Comparison of ENCODE assay signal across 8 mouse cellular contexts in the genomic region with DNA sequence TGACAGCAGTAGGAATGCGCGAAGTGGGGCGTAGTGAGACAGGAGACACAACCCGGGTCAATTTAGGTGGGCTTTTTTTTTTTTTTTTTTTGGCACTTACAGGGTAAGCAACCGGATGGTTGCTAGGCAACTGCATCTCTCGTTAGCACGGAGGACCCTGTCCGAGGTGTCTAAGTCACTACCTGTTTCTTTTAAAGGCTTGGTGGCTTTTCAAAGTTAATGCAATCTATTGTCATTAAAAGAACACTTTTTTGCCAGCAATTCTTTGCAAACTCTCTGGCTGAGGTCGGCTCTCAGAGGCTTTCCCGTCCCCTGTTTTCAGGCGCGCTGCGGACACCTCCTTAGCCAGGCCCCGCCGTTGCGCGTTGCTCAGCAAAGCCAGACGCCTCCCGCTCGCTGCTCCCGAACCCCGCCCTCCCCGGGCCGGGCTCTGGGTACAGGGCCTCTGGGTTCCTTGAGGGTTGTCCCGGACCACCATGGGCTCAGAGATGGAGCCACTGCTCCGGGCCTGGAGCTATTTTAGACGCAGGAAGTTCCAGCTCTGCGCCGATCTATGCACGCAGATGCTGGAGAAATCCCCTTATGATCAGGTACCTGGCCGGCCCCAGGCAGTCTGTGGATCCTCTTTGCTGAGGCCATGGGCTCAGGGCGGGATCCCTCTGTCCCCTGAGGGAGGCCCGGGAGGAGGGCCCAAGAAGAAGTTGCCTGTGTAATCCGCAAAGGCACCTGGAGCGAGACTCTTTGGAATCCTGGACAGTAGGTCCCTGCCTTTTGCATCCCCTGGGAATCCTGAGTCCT. TPM values are rescaled to one million over a fixed set of nuclear protein-coding genes. Genes with fewer than 3 reads are reported as not detected.
DNase-seq lines count a peak whose midpoint lies in the region; ATAC-seq and TF ChIP-seq lines count a peak whose summit lies in the region.

TSS of gene Ttc8 (plus strand) at position 381 of the 798 bp plus-strand sequence.

- peak; percentile 87 for TF ChIP-seq EP300 in heart, postnatal 0 days (IDR thresholded peaks at IDR 0.05; ENCODE audit: low read depth)
- TF ChIP-seq EP300 in liver, embryonic 14.5 days (IDR thresholded peaks at IDR 0.05; ENCODE audit: low read depth): no peak

- no peak for TF ChIP-seq CTCF in E14TG2a.4 (conservative IDR thresholded peaks at IDR 0.05; ENCODE audit: low read length)
- TF ChIP-seq CTCF in heart, postnatal 0 days (IDR thresholded peaks at IDR 0.05; ENCODE audit: low read depth): no peak
- no peak for TF ChIP-seq CTCF in liver, embryonic 14.5 days (IDR thresholded peaks at IDR 0.05; ENCODE audit: low read depth)

- peak within 1 kb of the TSS; percentile 78 for H3K4me2 ChIP-seq in forebrain, embryonic 13.5 days
- peak within 1 kb of the TSS; percentile 61 for H3K4me2 ChIP-seq in heart, postnatal 0 days (ENCODE audit: low read depth, low read length)
- peak within 1 kb of the TSS; percentile 70 for H3K4me2 ChIP-seq in liver, embryonic 14.5 days (ENCODE audit: low read depth)
- H3K4me2 ChIP-seq in neural tube, embryonic 11.5 days (ENCODE audit: low read depth): peak within 1 kb of the TSS; percentile 76
- peak within 1 kb of the TSS; percentile 60 for H3K4me2 ChIP-seq in stomach, embryonic 16.5 days (ENCODE audit: low read depth, low read length)

- peak; percentile 99 for ATAC-seq in forebrain, embryonic 13.5 days
- ATAC-seq in heart, postnatal 0 days (ENCODE audit: insufficient read depth, low read depth): peak; percentile 96
- peak; percentile 96 for ATAC-seq in liver, embryonic 14.5 days (ENCODE audit: insufficient read depth)
- peak; percentile 98 for ATAC-seq in neural tube, embryonic 11.5 days (ENCODE audit: insufficient read depth, low FRiP score, low TSS enrichment)
- peak; percentile 99 for ATAC-seq in stomach, embryonic 16.5 days (ENCODE audit: insufficient read depth, low FRiP score)

- peak; percentile 88 for DNase-seq in cerebellum, adult 11 months
- DNase-seq in heart, postnatal 0 days (ENCODE audit: low spot score): peak; percentile 89
- DNase-seq in kidney, postnatal 36 days: peak; percentile 83 to 91
- peak; percentile 32 to 47 (median 37) for DNase-seq in liver, embryonic 14.5 days (ENCODE audit: low read depth in 3 of 3, low spot score in 3 of 3)
- DNase-seq in neural tube, embryonic 11.5 days (ENCODE audit: low spot score): peak; percentile 95

- H3K9ac ChIP-seq in forebrain, embryonic 13.5 days: peak within 1 kb of the TSS; percentile 87
- H3K9ac ChIP-seq in heart, postnatal 0 days (replicated peaks; ENCODE audit: low read depth, low read length): peak within 1 kb of the TSS; percentile 45
- H3K9ac ChIP-seq in liver, embryonic 14.5 days (replicated peaks): no peak within 1 kb of the TSS
- peak within 1 kb of the TSS; percentile 90 for H3K9ac ChIP-seq in neural tube, embryonic 11.5 days (ENCODE audit: low read length)
- H3K9ac ChIP-seq in stomach, embryonic 16.5 days (ENCODE audit: low read length): peak within 1 kb of the TSS; percentile 88

- H3K4me1 ChIP-seq in E14TG2a.4 (replicated peaks; ENCODE audit: low read depth, low read length): peaks cover 10% of the 10 kb centered on the region
- H3K4me1 ChIP-seq in forebrain, embryonic 13.5 days: peaks cover 32% of the 10 kb centered on the region
- H3K4me1 ChIP-seq in heart, postnatal 0 days (ENCODE audit: control insufficient read depth, insufficient read depth): no peaks in the 10 kb centered on the region; the same call in 1 of the 2 replicates
- H3K4me1 ChIP-seq in liver, embryonic 14.5 days (replicated peaks; ENCODE audit: control insufficient read depth in 2 of 2, insufficient read depth in 2 of 2, low read length in 1 of 2): peaks cover 0 to 2% of the 10 kb centered on the region in 2 experiments; a peak in 1 of 4 replicates
- peaks cover 11% of the 10 kb centered on the region for H3K4me1 ChIP-seq in neural tube, embryonic 11.5 days (ENCODE audit: control insufficient read depth, insufficient read depth, low read length)
- 0 out of 2 replicates have a peak, but pooled peaks cover 3% of the 10 kb centered on the region for H3K4me1 ChIP-seq in stomach, embryonic 16.5 days (ENCODE audit: control insufficient read depth, insufficient read depth, low read length)

- no peaks in the 10 kb centered on the region for H3K36me3 ChIP-seq in E14TG2a.4 (ENCODE audit: insufficient read depth, low read length)
- H3K36me3 ChIP-seq in forebrain, embryonic 13.5 days (ENCODE audit: poor library complexity, severe bottlenecking): no peaks in the 10 kb centered on the region
- no peaks in the 10 kb centered on the region for H3K36me3 ChIP-seq in heart, postnatal 0 days (replicated peaks; ENCODE audit: control insufficient read depth, insufficient read depth, low read length)
- H3K36me3 ChIP-seq in liver, embryonic 14.5 days (replicated peaks; ENCODE audit: control insufficient read depth, insufficient read depth, low read depth): no peaks in the 10 kb centered on the region
- no peaks in the 10 kb centered on the region for H3K36me3 ChIP-seq in neural tube, embryonic 11.5 days (ENCODE audit: control insufficient read depth, insufficient read depth, low read length)
- H3K36me3 ChIP-seq in stomach, embryonic 16.5 days (ENCODE audit: control insufficient read depth, insufficient read depth, low read length): no peaks in the 10 kb centered on the region

- H3K27me3 ChIP-seq in E14TG2a.4 (ENCODE audit: insufficient read depth, low read length): 0 out of 2 replicates have a peak, but pooled peaks cover 5% of the 10 kb centered on the region
- H3K27me3 ChIP-seq in forebrain, embryonic 13.5 days: no peaks in the 10 kb centered on the region
- 0 out of 2 replicates have a peak, but pooled peaks cover 5% of the 10 kb centered on the region for H3K27me3 ChIP-seq in heart, postnatal 0 days (ENCODE audit: control insufficient read depth, insufficient read depth, low read length)
- H3K27me3 ChIP-seq in liver, embryonic 14.5 days (ENCODE audit: control insufficient read depth, insufficient read depth, low read length): peaks cover 2% of the 10 kb centered on the region; the same call in 1 of the 2 replicates
- no peaks in the 10 kb centered on the region for H3K27me3 ChIP-seq in neural tube, embryonic 11.5 days (ENCODE audit: control insufficient read depth, insufficient read depth, low read length)
- H3K27me3 ChIP-seq in stomach, embryonic 16.5 days (ENCODE audit: control insufficient read depth, insufficient read depth, low read length): no peaks in the 10 kb centered on the region

- no peaks in the 10 kb centered on the region for H3K9me3 ChIP-seq in E14TG2a.4 (ENCODE audit: low read length)
- H3K9me3 ChIP-seq in forebrain, embryonic 13.5 days (replicated peaks): no peaks in the 10 kb centered on the region
- no peaks in the 10 kb centered on the region for H3K9me3 ChIP-seq in heart, postnatal 0 days (replicated peaks; ENCODE audit: control insufficient read depth, low read length)
- H3K9me3 ChIP-seq in liver, embryonic 14.5 days (ENCODE audit: control insufficient read depth, low read length): no peaks in the 10 kb centered on the region
- H3K9me3 ChIP-seq in neural tube, embryonic 11.5 days (ENCODE audit: control insufficient read depth, low read length): no peaks in the 10 kb centered on the region
- no peaks in the 10 kb centered on the region for H3K9me3 ChIP-seq in stomach, embryonic 16.5 days (replicated peaks; ENCODE audit: control insufficient read depth, low read length)

- H3K27ac ChIP-seq in forebrain, embryonic 13.5 days: peak within 1 kb of the TSS; percentile 79
- peak within 1 kb of the TSS; percentile 62 for H3K27ac ChIP-seq in heart, postnatal 0 days (ENCODE audit: low read depth)
- no peak within 1 kb of the TSS for H3K27ac ChIP-seq in liver, embryonic 14.5 days
- H3K27ac ChIP-seq in neural tube, embryonic 11.5 days (ENCODE audit: low read depth, low read length): peak within 1 kb of the TSS; percentile 74
- H3K27ac ChIP-seq in stomach, embryonic 16.5 days (ENCODE audit: low read length): peak within 1 kb of the TSS; percentile 55; the same call in 1 of the 2 replicates

- H3K4me3 ChIP-seq in E14TG2a.4 (replicated peaks; ENCODE audit: low read length): peak within 1 kb of the TSS; percentile 86
- peak within 1 kb of the TSS; percentile 58 for H3K4me3 ChIP-seq in forebrain, embryonic 13.5 days
- peak within 1 kb of the TSS; percentile 52 for H3K4me3 ChIP-seq in heart, postnatal 0 days (ENCODE audit: low read depth, low read length)
- peak within 1 kb of the TSS; percentile 64 to 81 for H3K4me3 ChIP-seq in liver, embryonic 14.5 days (ENCODE audit: insufficient read depth in 1 of 2, low read depth in 2 of 2, low read length in 2 of 2)
- H3K4me3 ChIP-seq in neural tube, embryonic 11.5 days (ENCODE audit: low read depth, low read length): peak within 1 kb of the TSS; percentile 65
- peak within 1 kb of the TSS; percentile 69 for H3K4me3 ChIP-seq in stomach, embryonic 16.5 days (replicated peaks; ENCODE audit: low read length)

- under 1% methylated on average over 35 of the region's 35 CpGs for WGBS in forebrain, embryonic 13.5 days
- WGBS in heart, postnatal 0 days: under 1% methylated on average over 35 of the region's 35 CpGs
- WGBS in liver, embryonic 14.5 days (ENCODE audit: insufficient replicate concordance): 1% methylated on average over 35 of the region's 35 CpGs
- under 1% methylated on average over 35 of the region's 35 CpGs for WGBS in neural tube, embryonic 11.5 days
- WGBS in stomach, embryonic 16.5 days: under 1% methylated on average over 35 of the region's 35 CpGs

RNA-seq across cellular contexts. Expression of gene Ttc8, which starts in this region (rescaled TPM):
- 39.5 and 46.6 TPM in 2 replicates for polyA plus RNA-seq in forebrain, embryonic 13.5 days (2015; fragmentation: Nextera tagmentation; extraction: Ambion mirVana)
- total RNA-seq in heart, postnatal 0 days (2014; rRNA removed; ENCODE audit: low replicate concordance): 9.7 and 18.7 TPM in 2 replicates
- polyA plus RNA-seq in heart, postnatal 0 days (2015; fragmentation: Nextera tagmentation; extraction: Ambion mirVana): 8.4 and 8.5 TPM in 2 replicates
- polyA plus RNA-seq in liver, embryonic 14.5 days (2012; rRNA removed): 1.8 TPM in 2 replicates
- polyA plus RNA-seq in liver, embryonic 14.5 days (2014; fragmentation: Nextera tagmentation; extraction: Ambion mirVana): 1.8 and 2.2 TPM in 2 replicates
- 32.2 and 35.0 TPM in 2 replicates for polyA plus RNA-seq in neural tube, embryonic 11.5 days (2014; fragmentation: Nextera tagmentation; extraction: Ambion mirVana)
- polyA plus RNA-seq in stomach, embryonic 16.5 days (2015; fragmentation: Nextera tagmentation; extraction: Ambion mirVana): 22.8 and 24.3 TPM in 2 replicates

Comparison
In these comparisons a context has a peak if more than half of its experiments do, and no peak if none do; other contexts are left out.
1. DNase-seq: peak in every context shown above with its lines; median percentile 95 in neural tube, embryonic 11.5 days; 89 in heart, postnatal 0 days; 88 in cerebellum, adult 11 months; 87 in kidney, postnatal 36 days; 37 in liver, embryonic 14.5 days.